Mouse (Mus musculus) regulatory T cell (primary cell): ENCODE results near the gene Vps45.

ENCODE experiments used
- in situ Hi-C: fragments of 300-600 bp; cut with MboI, MseI; formaldehyde crosslinking; loops from one replicate; pipeline ENCODE4 v1.15.1; 2025; ENCODE audit warnings: high pct_unique_total_duplicates

The Vps45 gene

DNA sequence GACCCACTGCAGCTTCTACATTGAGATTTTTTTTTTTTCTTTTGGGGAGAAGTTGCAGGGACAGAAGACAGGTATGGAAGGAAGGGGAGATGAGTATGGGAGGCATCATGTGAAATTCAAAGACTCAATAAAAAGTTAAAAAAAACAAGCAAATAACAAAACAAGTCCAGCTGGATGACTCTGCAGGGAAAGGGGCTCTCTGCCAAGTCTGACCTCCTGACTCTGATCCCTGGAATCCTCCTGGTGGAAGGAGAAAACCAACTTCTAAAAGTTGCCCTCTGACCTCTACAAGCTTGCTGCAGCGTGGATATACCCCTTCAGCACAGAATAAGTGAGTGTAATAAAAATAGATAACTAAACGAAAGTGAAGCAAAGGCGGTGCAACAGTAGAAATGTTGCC is 20.4 kb upstream of the Vps45 start:
- in situ Hi-C loops: no loop called here

- in situ Hi-C loops: no loop called here
Observed at GRCm38 (mm10) chr3:96078066-96078465, 19.8 kb upstream of the Vps45 start.

GRCm38 (mm10) chr3:96072921-96073486 is 14.7 kb upstream of the Vps45 start:
- in situ Hi-C loops: no loop called here

GRCm38 (mm10) chr3:96070241-96070640 is 12.0 kb upstream of the Vps45 start:
- in situ Hi-C loops: no loop called here

- in situ Hi-C loops: no loop called here
Observed at GRCm38 (mm10) chr3:96069542-96069941, 11.3 kb upstream of the Vps45 start.

- in situ Hi-C loops: no loop called here
Observed at GRCm38 (mm10) chr3:96069046-96069445, 10.8 kb upstream of the Vps45 start.

DNA sequence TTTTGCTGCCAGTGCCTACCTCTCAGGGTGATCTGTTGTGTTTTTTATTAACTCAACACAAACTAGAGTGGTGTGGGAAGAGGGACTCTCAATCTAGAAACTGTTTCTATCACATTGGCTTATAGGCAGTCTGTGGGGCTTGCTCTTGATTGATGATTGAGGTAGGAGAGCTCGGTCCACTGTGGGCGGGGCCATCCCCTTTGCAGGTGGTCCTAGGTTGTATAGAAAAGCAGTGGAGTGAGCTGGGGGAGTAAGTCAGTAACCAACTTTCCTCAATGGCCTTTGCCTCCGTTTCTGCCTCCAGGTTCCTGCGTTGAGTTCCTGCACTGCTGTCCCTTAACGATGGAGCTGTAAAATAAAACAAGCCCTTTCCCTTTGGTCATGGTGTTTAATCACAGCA is 8.5 kb upstream of the Vps45 start:
- in situ Hi-C loops: no loop called here

DNA sequence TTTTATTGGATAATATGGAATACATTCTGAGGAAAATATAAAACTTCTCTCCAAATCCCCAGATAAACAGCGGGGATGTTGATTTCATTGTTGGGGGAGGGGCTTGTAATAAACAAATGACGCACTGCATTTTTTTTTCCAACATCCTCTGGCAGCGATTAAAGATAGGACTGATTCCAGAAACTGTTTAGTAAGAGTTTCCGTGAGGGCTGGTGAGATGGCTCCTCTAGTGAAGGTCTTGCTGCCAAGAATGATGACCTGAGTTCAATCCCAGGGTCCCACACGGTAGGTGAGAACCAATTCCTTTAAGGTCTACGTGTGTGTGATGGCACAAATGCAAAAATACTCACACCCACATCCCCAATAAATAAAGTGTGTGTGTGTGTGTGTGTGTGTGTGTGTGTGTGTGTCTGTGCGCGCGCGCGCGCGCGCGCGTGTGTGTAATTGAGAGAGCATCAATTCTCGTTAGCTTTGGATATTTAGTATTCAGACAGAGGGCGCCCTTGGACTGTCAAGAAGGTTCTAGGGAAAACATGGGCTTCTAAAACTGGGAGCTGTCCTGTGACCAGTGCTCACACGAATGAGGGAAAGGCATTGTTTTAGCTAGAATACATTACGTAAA is 7.6 kb upstream of the Vps45 start:
- in situ Hi-C loops: no loop called here

- in situ Hi-C loops: no loop called here
Observed at GRCm38 (mm10) chr3:96065147-96065546, 6.9 kb upstream of the Vps45 start.

DNA sequence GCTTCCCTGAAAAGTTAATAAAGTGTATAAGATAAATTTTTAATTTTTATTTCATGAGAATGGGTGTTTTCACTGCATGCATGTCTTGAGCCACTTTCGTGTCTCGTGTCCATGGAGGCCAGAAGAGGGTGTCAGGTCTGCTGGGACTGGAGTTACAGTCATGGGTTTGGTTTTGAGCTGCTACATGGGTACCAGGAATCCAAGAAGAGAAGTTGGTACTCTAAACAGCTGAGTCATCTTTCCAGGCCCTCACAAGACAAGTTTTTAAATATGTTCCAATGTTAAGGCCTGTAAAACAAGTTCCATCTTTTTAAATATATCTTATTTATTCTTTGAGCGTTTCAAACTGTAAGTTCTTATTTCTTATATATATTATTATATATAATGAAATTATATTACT is 6.0 kb upstream of the Vps45 start:
- in situ Hi-C loops: no loop called here

DNA sequence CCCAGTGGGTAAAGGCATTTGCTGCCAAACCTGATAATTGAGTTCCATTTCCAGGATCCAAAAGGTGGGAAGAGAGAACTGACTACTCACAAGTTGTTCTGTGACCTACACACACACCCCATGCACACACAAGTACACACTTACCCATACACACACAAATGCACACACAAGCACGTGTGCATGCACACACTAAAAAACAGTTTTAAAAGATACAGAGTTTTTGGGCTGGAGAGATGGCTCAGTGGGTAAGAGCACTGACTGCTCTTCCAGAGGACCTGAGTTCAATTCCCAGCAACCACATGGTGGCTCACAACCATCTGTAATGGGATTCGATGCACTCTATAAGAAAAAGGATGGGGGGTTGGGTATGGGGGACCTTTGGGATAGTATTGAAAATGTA is 5.0 kb upstream of the Vps45 start:
- in situ Hi-C loops: no loop called here

DNA sequence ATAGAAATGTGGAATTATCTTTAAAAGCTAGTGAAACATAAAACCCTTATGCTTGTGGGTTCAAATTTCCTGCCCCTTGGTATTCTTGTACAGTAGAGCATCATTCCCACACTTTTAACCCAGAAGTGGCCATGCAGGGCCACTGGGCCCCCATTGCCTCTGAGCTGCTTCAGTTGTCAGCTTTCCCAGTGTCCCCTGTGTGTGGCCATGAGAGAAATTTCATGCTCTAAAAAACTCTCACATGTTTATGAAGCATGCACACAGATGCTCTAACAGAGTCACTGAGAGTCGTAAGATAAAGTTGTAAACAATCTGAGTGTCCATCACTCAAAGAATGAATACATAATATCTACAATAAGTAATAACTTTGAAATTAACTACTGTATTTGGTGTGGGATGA is 1.9 kb upstream of the Vps45 start:
- in situ Hi-C loops: no loop called here

GRCm38 (mm10) chr3:96057747-96058204 is 490 bp downstream of the Vps45 start:
- in situ Hi-C loops: no loop called here

- in situ Hi-C loops: no loop called here
Observed at GRCm38 (mm10) chr3:96056031-96056430, 2.2 kb downstream of the Vps45 start.

DNA sequence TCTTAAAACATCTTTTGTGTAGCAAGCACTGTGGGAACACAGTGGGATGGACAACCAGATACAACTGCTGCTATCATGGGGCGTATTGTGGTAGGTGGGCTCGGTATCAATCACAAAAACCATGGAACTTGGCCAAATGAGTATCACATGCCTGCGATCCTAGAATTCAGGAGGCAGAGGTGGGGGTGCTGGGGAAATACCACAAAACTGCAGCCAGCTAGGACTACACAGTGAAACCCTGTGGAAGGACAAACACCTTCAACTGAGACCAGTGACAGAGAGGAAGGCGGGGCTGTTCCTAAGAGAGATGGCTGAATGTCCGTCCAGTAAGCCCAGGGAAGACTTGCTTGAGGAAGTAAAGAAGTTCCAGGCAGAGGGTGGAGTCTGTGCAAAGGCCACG is 3.0 kb downstream of the Vps45 start:
- in situ Hi-C loops: no loop called here

DNA sequence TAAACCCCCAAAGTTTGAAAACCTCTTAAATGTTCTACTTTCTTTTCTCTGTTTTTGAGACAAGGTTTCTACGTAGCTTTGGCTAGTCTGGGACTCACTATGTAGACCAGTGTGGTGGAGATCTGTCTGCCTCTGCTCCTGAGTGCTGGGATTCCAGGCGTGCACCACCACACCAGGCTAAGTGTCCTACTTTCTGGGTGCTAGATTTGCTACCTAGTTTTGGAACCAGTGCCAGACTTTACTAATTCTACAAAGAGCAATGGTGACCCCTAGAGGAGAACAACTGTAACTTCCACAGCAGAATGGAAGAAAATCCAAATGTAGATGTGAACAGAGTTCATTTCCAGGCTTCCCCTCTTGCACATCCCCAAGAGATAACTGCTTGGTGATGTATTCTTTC is 6.4 kb downstream of the Vps45 start:
- in situ Hi-C loops: no loop called here

DNA sequence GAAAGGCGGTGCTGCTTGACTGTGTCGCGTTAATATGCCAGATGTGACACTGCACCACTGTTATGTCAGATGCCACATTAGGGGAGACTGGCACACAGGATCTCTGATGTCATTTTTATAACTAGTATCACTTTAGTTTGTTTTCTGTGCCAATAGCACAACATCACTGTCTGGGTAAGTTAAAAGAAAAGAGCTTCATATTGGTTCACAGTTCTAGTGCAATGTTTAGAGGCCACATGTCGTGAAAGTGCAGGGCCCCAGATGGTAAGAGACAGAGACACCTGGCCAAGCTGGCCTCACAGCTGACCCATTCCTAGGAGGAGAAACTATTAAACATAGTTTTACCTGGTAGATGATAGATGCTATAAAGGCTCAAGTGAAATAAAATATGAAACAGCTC is 7.1 kb downstream of the Vps45 start:
- in situ Hi-C loops: no loop called here

- in situ Hi-C loops: no loop called here
Observed at GRCm38 (mm10) chr3:96050779-96051178, 7.5 kb downstream of the Vps45 start.

DNA sequence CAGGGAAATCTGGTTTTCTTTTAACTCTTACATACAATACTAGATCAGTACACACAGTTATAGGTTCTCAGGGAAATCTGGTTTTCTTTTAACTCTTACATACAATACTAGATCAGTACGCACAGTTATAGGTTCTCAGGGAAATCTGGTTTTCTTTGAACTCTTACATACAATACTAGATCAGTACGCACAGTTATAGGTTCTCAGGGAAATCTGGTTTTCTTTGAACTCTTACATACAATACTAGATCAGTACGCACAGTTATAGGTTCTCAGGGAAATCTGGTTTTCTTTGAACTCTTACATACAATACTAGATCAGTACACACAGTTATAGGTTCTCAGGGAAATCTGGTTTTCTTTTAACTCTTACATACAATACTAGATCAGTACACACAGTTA is 13.7 kb downstream of the Vps45 start:
- in situ Hi-C loops: loop anchor here (5.0 kb wide), 2 partner anchors 37 to 82 kb away; no protein-coding TSS in a partner anchor

DNA sequence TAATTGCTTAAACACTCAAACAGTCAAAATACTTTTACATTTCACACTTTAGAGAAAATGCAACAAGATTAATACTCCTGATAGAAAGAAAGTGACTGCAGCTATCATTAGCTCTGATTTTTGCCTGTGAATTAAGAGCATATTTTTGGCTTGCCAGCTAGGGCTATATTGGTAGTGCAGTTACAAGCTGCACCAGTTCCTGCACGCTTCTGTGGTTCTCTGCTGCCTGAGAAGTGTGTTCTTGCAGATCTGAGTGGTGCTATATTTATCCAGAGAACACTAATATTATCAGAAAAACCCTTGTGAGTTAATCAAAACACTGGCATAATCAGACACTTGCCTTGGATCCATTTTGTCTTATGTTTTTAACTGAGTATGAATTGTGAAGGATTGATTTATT is 15.2 kb downstream of the Vps45 start:
- in situ Hi-C loops: loop anchor here (5.0 kb wide), 2 partner anchors 36 to 81 kb away; no protein-coding TSS in a partner anchor

DNA sequence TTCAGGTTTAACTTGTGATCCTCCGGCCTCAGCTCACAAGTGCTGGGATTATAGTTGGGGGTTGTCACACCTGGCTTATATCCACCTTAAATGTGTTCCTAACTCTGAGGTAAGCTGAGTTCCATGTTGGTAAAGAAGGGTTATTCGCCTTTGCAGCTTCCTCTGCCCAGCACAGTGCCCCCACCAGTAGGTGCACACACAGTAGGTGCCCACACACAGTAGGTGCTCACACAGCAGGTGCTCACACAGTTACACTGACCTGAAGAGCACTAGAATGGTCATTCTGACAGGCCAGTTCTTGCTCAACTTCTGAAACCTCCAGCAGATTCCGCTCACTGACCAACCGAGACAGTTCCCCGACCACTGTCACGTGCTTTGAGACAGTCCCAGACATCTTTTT is 17.2 kb downstream of the Vps45 start:
- in situ Hi-C loops: loop anchor here (5.0 kb wide), 2 partner anchors 34 to 79 kb away; no protein-coding TSS in a partner anchor

DNA sequence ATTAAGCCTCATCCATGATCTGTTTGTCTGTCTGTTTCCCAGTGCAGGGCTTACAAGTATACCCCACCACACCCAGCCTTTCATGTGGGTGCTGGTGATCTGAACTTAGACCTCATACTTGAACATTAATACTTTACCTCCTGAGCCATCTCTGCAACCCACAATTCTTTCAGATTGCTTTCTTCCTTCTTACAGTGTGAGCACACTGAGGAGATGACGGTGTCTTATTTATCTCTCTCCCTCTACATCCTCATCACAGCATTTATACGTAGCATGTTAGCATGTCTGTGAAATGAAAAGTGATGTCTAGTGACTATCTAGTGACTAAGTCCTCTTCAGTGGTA is 17.6 kb downstream of the Vps45 start:
- in situ Hi-C loops: loop anchor here (5.0 kb wide), 2 partner anchors 33 to 78 kb away; no protein-coding TSS in a partner anchor

GRCm38 (mm10) chr3:96039857-96040662 is 18.2 kb downstream of the Vps45 start:
- in situ Hi-C loops: loop anchor here (5.0 kb wide), 2 partner anchors 33 to 78 kb away; no protein-coding TSS in a partner anchor
